Mouse (Mus musculus) spleen, postnatal 10 days (tissue): ENCODE measurements around the gene Ntn1.

ENCODE experiments used
- DNase-seq, 2 experiments: peaks; one replicate each; pipeline ENCODE4 v3.0.0; 2021 to 2022; ENCODE audit warnings: low spot score in 2 of 2

The Ntn1 gene

DNA sequence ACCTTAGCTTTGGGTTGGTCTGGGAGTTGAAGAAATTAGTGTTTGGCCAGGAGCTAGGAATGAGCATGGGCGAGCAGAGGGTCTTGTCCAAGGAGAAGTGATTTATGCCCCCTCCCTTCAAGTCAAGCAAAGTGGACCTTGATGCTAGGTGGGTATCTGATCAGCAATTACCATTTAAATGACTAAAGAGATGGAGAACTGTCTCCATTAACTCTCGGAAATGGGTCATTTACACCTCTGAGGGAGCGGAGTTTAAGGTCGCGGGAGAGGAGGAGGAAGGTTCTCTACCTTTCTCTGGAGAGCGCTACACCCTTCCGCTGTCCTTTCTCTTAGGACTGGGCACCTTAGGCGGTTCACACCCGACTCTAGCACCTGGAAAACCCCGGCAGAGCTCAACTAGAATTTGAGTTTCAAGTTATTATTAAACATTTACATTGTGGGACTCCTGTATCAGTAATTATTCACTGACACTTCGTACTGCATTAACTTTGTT, at the start of gene Ntn1:
Ntn1 (minus strand) TSS at position 97 of the 493 bp plus-strand sequence.
- DNase-seq: no peak

DNA sequence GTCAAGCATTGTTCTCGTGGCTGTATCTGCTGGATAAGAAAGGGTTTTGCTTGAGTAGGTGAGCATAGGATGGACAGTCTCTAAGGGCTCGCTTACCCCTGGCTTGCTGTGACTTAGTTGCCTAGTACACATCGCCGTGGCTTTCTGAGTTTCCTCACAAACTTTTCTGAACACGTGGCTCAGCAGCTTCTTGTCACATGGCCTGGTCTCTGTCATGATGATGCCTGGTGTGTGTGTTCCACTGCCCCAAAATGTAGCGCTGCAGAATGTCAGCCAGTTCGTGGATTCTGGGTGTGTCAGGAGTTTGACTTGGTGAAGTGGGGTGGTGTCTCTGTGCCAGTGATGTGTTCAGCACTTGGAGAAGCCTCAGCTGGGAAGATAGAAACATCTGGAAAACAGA, 47.7 kb upstream of the Ntn1 start:
- DNase-seq: no peak

DNA sequence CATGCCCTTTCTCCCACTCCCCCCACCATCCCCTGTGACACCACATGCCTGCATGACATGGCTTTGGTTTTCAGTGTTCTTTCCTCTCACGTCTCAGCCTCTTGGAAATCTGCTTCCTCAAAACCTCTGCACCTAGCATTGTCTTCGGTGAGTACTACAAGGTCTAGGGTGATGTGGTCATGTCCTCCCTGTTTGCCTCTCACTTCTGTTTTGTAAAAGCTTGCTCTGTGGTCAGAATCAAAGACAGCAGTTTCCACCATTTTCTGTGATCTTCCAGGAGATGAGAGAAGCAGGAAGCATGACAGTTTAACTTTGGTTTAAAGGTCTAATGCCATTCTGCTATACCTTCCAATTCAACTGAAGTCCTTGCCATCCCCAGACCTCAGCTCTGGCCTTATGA, 46.6 kb upstream of the Ntn1 start:
- no peak for DNase-seq

- DNase-seq: no peak
Measured at GRCm38 (mm10) chr11:68446547-68446946, 45.9 kb upstream of the Ntn1 start.

GRCm38 (mm10) chr11:68445901-68446300, 45.3 kb upstream of the Ntn1 start:
- DNase-seq: no peak

DNA sequence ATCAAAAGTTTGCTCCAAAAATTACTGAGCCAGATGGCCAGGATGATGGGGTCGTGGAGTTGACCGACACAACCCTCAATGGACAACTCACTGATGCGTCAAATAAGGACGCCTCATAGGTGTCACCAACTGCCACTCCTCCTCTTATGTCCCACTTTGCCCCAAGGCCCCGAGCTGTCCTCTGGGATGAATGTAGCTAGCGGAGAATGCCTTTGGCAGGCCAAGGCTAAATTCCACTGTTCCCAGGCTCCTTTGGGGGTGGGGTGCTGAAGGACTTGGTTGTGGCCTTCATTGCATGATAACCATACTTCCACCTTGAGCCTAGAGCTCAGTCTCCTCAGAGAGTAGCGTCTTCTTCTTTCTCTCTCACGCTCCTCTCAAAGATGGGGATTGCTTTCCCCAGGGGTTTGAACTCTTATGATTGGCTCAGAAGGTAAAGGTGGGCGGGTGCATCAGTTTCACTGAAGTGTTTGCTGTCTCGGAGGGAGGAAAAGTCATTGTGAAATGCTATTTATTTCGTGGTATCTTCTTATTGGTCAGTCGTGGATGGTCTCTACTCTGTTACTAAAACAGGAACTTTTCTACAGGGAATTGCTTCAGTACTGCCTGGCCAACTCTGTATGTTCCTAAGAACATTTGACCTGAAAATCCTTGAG, 42.5 kb upstream of the Ntn1 start:
- no peak for DNase-seq

- DNase-seq: no peak
Measured at GRCm38 (mm10) chr11:68442346-68442745, 41.7 kb upstream of the Ntn1 start.

GRCm38 (mm10) chr11:68440965-68441364, 40.3 kb upstream of the Ntn1 start:
- DNase-seq: no peak

DNA sequence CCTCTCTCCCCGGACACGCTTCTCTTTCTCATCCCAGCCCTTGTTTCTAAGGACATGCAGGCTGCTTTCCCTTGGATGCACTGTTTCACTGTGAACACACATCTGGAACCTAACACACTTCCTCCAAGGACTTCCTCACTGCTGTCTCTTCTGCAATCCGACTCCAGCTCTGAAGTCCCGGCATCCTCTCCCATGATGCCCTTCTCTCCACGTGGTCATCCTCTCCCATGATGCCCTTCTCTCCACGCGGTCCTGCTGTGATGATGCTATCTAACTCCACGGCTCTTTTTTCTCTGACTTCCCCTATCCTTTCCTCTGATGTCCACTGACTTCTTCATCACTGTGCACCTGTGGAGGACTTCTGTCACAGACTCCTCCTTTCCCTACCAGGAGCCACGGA, 39.5 kb upstream of the Ntn1 start:
- DNase-seq: no peak

DNA sequence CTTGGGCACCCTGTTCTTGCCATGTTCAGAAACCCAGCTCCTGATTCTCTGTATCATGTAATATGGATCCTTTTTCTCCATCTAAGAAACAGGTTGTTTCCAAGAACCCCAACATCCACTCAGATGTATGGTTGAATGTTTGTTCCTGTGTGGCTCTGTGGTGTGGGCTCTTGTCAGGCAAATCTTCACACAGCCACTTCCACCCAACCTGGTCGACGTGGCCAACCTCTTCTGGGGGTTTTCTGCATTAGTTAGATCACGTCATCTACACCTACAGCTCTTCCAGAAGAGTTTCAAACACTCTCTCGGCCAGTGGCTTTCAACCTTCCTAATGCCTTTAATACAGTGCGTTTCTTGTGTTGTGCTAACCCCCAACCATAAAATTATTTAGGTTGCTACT, 35.8 kb upstream of the Ntn1 start:
- no peak for DNase-seq

GRCm38 (mm10) chr11:68435601-68436000, 35.0 kb upstream of the Ntn1 start:
- no peak for DNase-seq

GRCm38 (mm10) chr11:68434697-68435096, 34.1 kb upstream of the Ntn1 start:
- DNase-seq: no peak

DNA sequence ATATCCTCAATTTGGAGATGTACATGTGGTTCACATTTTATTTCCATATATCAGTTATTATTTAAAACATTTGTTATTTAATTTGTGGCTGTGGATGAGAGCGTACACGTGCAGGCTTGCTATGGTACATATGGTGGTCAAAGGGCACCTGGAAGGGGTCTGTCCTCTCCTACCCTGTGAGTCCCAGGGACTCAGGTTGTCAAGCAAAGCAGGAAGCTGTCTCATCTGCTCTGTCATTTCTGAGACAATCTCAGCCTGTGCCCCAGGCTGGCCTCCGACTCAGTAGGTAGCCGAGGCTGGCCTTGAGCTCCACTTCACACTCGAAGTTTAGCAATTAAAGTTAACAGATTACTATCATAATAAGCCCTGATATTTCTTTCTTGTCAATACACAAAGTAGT, 32.9 kb upstream of the Ntn1 start:
- DNase-seq: no peak

DNA sequence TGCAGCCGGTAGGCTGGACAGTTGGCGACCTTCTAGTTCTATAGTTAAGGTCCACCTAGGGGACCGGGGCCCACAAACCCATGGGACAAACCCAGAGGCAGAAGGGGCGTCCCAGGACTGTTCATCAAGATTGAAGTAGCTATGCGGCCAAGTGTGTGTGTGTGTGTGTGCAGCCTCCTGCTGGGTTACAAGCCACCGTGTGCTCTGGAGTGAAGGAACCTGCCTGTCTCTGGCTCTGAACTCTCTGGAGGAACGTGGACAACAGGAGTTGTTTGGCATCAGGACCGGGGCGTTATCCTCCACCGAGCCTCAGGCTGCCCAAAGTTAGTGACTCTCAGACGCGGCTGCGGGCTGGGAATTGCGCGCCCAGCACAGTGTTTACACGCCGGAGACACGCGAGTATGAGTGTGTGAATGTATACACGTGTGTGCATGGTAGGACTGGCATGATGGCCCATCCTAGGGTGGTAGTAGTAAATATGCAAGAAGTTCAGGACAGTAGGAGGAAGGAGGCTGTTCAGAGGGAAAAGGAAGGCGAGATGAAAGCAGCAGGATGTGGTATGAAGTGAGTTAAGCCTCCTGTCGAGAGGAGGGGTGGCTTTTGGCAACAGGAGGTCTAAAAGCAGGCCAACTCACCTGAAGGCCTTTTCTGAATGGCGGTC, 31.9 kb upstream of the Ntn1 start:
- no peak for DNase-seq

- DNase-seq: peak; percentile 65 to 86
Measured at GRCm38 (mm10) chr11:68431699-68432360, 31.2 kb upstream of the Ntn1 start, which contains the start of gene Pik3r5. TSS of gene Pik3r5 (plus strand) at chr11:68432121.

- peak in 1 of 2 experiments; percentile 34 for DNase-seq
Measured at GRCm38 (mm10) chr11:68430662-68431061, 30.0 kb upstream of the Ntn1 start.

GRCm38 (mm10) chr11:68427083-68427570, 26.5 kb upstream of the Ntn1 start:
- DNase-seq: no peak

DNA sequence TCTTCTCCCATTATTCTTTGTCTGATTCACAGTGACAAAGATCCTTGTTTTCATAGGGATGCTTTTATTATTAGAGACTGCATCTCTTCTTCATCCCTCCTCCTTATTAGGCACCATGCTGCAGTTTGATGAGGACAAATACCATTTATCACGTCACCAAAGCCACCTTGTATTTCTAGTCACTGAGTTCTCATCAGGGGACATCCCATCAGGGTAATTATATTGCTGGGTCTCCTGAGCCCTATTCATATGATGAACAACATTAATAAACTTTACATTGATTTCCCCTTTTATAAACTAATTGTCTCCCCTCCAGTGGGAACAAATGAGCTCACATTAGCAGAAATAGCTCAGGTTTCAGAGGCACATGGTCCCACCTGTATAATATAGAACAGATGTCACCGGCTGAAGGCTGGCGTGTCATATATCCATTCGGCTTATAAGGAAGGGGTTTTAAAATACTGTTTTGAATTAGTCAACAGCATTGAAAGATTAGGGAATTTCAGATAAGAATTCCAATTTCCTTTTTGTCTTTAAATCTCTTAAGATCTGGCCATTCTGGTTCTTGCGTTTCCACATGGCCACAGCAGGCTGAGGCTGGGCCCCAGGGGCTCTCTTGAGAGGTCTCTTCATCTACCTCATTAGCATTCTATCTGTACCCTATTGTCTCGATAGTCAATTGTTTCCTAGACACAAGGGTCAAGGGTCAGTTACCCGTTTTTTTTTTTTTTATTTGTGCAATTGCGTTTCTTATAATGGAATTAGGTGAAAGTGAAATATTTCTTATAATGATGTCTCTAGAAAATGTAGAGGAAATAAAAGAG, 25.1 kb upstream of the Ntn1 start:
- no peak for DNase-seq

- DNase-seq: peak in 1 of 2 experiments; percentile 66
Measured at GRCm38 (mm10) chr11:68417831-68418230, 17.2 kb upstream of the Ntn1 start.

DNA sequence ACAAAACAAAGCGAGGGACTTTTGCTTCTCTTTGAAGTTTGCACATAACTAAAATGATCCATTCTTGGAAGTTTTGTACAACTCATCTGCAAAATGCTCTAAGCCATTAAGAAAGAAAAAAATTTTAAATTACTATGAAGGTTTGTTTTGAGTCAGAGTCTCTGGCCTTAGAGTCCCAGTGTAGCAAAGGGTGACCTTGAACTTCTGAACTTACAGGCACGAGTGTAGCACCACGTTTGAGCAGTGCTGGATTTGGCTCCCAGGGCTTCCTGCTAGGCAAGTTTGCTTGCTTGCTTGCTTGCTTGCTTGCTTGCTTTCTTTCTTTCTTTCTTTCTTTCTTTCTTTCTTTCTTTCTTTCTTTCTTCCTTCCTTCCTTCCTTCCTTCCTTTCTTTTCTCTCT, 16.4 kb upstream of the Ntn1 start:
- DNase-seq: no peak

DNA sequence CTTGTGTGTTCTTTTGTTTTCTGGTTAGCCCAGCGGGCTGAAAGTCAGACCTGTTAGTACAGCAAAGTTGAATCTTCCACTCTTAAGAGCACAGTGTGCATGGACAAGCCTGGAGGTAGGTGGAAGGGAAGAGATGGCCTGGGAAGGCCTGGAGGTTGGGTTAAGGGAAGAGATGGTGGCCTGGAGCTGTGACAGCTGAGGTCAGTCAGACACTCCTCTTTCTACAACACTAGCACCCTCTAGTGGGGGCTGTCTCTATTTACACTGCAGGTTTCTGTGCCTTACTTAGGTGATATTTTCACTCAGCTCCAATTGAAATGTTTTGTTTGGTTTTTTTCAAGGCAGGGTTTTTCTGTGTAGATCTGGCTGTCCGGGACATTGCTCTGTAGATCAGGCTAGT, 7.5 kb upstream of the Ntn1 start:
- DNase-seq: peak; percentile 26 to 71
